Mouse (Mus musculus) hindbrain, embryonic 13.5 days (tissue): ENCODE data around the gene Hs3st5. TPM values are rescaled to one million over a fixed set of nuclear protein-coding genes. Genes with fewer than 3 reads are reported as not detected.
"Not testable (repeated sequence)": the region's sequence is repeated elsewhere in the genome, so short reads cannot be mapped to it uniquely, and the experiment has no call there.

Experiments used
- ATAC-seq: fragments of 200-750 bp; cut with Nextera tagmentation; 2 replicates; pipeline ENCODE4 v1.8.0; 2017; ENCODE audit warnings: moderate TSS enrichment; ENCODE audit not compliant: low FRiP score
- H3K27ac ChIP-seq: fragments of 300-500 bp; sonication (generic); 2 replicates; pipeline ENCODE4 v1.5.1; 2015; ENCODE audit warnings: inconsistent platforms, mild to moderate bottlenecking, moderate library complexity
- H3K27me3 ChIP-seq: fragments of 300-500 bp; sonication (generic); 2 replicates; pipeline ENCODE4 v1.6.1; 2015; ENCODE audit warnings: mild to moderate bottlenecking, inconsistent platforms
- H3K36me3 ChIP-seq: fragments of 300-500 bp; sonication (generic); 2 replicates; pipeline ENCODE4 v1.6.1; 2015; ENCODE audit warnings: mild to moderate bottlenecking, inconsistent platforms
- H3K4me1 ChIP-seq: fragments of 300-500 bp; sonication (generic); replicated peaks from 2 replicates; pipeline ENCODE4 v1.6.1; 2015; ENCODE audit warnings: inconsistent platforms
- H3K4me2 ChIP-seq: fragments of 300-500 bp; sonication (generic); 2 replicates; pipeline ENCODE4 v1.6.1; 2015; ENCODE audit warnings: inconsistent platforms, mild to moderate bottlenecking, moderate library complexity
- H3K4me3 ChIP-seq: fragments of 300-500 bp; sonication (generic); 2 replicates; pipeline ENCODE4 v1.5.1; 2015; ENCODE audit warnings: mild to moderate bottlenecking, inconsistent platforms
- H3K9ac ChIP-seq: fragments of 300-500 bp; sonication (generic); 2 replicates; pipeline ENCODE4 v1.6.1; 2015; ENCODE audit warnings: mild to moderate bottlenecking, inconsistent platforms
- H3K9me3 ChIP-seq: fragments of 300-500 bp; sonication (generic); 2 replicates; pipeline ENCODE4 v1.6.1; 2016; ENCODE audit warnings: inconsistent platforms
- WGBS: fragments of 180-500 bp; shearing (Covaris S2); methylation state at CpG from one replicate; pipeline ENCODE4 v1.1.7; 2015; 5-methylcytosine and 5-hydroxymethylcytosine counted together
- polyA plus RNA-seq: library from polyadenylated mRNA; unstranded; fragments of >200 nt; fragmentation: Nextera tagmentation; extraction: Ambion mirVana; gene quantifications from 2 replicates; pipeline ENCODE4 v1.2.1, GENCODE M21; 2015

Hs3st5 gene
- polyA plus RNA-seq, 1 experiment from 2014 or later = 24.4 TPM

- H3K27ac ChIP-seq = peak overlapping the region; percentile 27; the same call in 1 of the 2 replicates
- 44% methylated on average over 3 of the region's 3 CpGs for WGBS
- no peaks in the 10 kb centered on the region for H3K27me3 ChIP-seq
- peaks cover 12% of the 10 kb centered on the region; the same call in 1 of the 2 replicates for H3K4me1 ChIP-seq
- H3K9me3 ChIP-seq = no peaks in the 10 kb centered on the region
- H3K4me2 ChIP-seq = no peak overlapping the region
- H3K9ac ChIP-seq = no peak overlapping the region
- H3K4me3 ChIP-seq = no peak overlapping the region
- H3K36me3 ChIP-seq = no peaks in the 10 kb centered on the region
- ATAC-seq = 0 out of 2 replicates have a peak, but pooled peaks have one; percentile 59
Observed at GRCm38 (mm10) chr10:36572540-36572939, 65.9 kb downstream of the Hs3st5 start.

GRCm38 (mm10) chr10:36578375-36579145 lies 71.9 kb downstream of the Hs3st5 start:
- H3K4me2 ChIP-seq = no peak overlapping the region
- no peak overlapping the region for H3K9ac ChIP-seq
- no peak for ATAC-seq
- no peaks in the 10 kb centered on the region for H3K9me3 ChIP-seq
- no peaks in the 10 kb centered on the region for H3K4me1 ChIP-seq
- no peak overlapping the region for H3K4me3 ChIP-seq
- no peaks in the 10 kb centered on the region for H3K36me3 ChIP-seq
- no peak overlapping the region for H3K27ac ChIP-seq
- no peaks in the 10 kb centered on the region for H3K27me3 ChIP-seq
- 71% methylated on average over 4 of the region's 4 CpGs for WGBS

GRCm38 (mm10) chr10:36610400-36610799 lies 103.8 kb downstream of the Hs3st5 start:
- ATAC-seq = no peak
- Histone ChIP-seq H3K9me3 (no peaks in the 10 kb centered on the region), H3K9ac (no peak overlapping the region), H3K4me2 (no peak overlapping the region), H3K36me3 (no peaks in the 10 kb centered on the region), H3K27ac (no peak overlapping the region), H3K4me1 (peaks cover 4% of the 10 kb centered on the region; the same call in 1 of the 2 replicates), H3K4me3 (no peak overlapping the region), H3K27me3 (no peaks in the 10 kb centered on the region)
- WGBS = 91% methylated on average over 1 of the region's 1 CpGs

- H3K27ac ChIP-seq, H3K9ac ChIP-seq, H3K9me3 ChIP-seq, H3K36me3 ChIP-seq, H3K27me3 ChIP-seq, ATAC-seq, H3K4me1 ChIP-seq, H3K4me2 ChIP-seq, H3K4me3 ChIP-seq: not testable (repeated sequence)
- 41% methylated on average over 1 of the region's 1 CpGs for WGBS
Observed at GRCm38 (mm10) chr10:36611415-36611814, 104.8 kb downstream of the Hs3st5 start.

- Histone ChIP-seq H3K4me3 (no peak overlapping the region), H3K27ac (no peak overlapping the region), H3K27me3 (no peaks in the 10 kb centered on the region), H3K4me2 (no peak overlapping the region), H3K4me1 (no peaks in the 10 kb centered on the region), H3K9me3 (no peaks in the 10 kb centered on the region), H3K36me3 (no peaks in the 10 kb centered on the region), H3K9ac (no peak overlapping the region)
- 97% methylated on average over 1 of the region's 1 CpGs for WGBS
- no peak for ATAC-seq
Observed at GRCm38 (mm10) chr10:36623037-36623436, 116.4 kb downstream of the Hs3st5 start.

GRCm38 (mm10) chr10:36627952-36628351 lies 121.3 kb downstream of the Hs3st5 start:
- H3K27me3 ChIP-seq = no peaks in the 10 kb centered on the region
- H3K4me1 ChIP-seq = no peaks in the 10 kb centered on the region
- no peak overlapping the region for H3K4me3 ChIP-seq
- 88% methylated on average over 4 of the region's 4 CpGs for WGBS
- no peak overlapping the region for H3K4me2 ChIP-seq
- no peaks in the 10 kb centered on the region for H3K9me3 ChIP-seq
- H3K9ac ChIP-seq = no peak overlapping the region
- ATAC-seq = no peak
- no peak overlapping the region for H3K27ac ChIP-seq
- H3K36me3 ChIP-seq = no peaks in the 10 kb centered on the region

- H3K9ac ChIP-seq = no peak overlapping the region
- 77% methylated on average over 1 of the region's 1 CpGs for WGBS
- H3K27me3 ChIP-seq = no peaks in the 10 kb centered on the region
- no peak overlapping the region for H3K4me3 ChIP-seq
- H3K4me2 ChIP-seq = no peak overlapping the region
- no peaks in the 10 kb centered on the region for H3K36me3 ChIP-seq
- H3K4me1 ChIP-seq = no peaks in the 10 kb centered on the region
- H3K9me3 ChIP-seq = no peaks in the 10 kb centered on the region
- no peak overlapping the region for H3K27ac ChIP-seq
- ATAC-seq = no peak
Observed at GRCm38 (mm10) chr10:36631746-36632145, 125.1 kb downstream of the Hs3st5 start.

- Histone ChIP-seq H3K4me2 (no peak overlapping the region), H3K27ac (no peak overlapping the region), H3K9ac (no peak overlapping the region), H3K4me3 (no peak overlapping the region), H3K4me1 (no peaks in the 10 kb centered on the region), H3K9me3 (no peaks in the 10 kb centered on the region), H3K36me3 (no peaks in the 10 kb centered on the region), H3K27me3 (no peaks in the 10 kb centered on the region)
- no peak for ATAC-seq
- 80% methylated on average over 5 of the region's 5 CpGs for WGBS
Observed at GRCm38 (mm10) chr10:36650653-36651052, 144.0 kb downstream of the Hs3st5 start.

GRCm38 (mm10) chr10:36713974-36714373 lies 207.4 kb downstream of the Hs3st5 start:
- ATAC-seq = no peak
- Histone ChIP-seq H3K4me3 (no peak overlapping the region), H3K4me1 (no peaks in the 10 kb centered on the region), H3K9ac (no peak overlapping the region), H3K27ac (no peak overlapping the region), H3K9me3 (no peaks in the 10 kb centered on the region), H3K4me2 (no peak overlapping the region), H3K36me3 (no peaks in the 10 kb centered on the region), H3K27me3 (no peaks in the 10 kb centered on the region)
- WGBS = 76% methylated on average over 3 of the region's 3 CpGs

- H3K27ac ChIP-seq = no peak overlapping the region
- ATAC-seq = no peak
- no peaks in the 10 kb centered on the region for H3K9me3 ChIP-seq
- H3K36me3 ChIP-seq = no peaks in the 10 kb centered on the region
- 84% methylated on average over 3 of the region's 3 CpGs for WGBS
- no peak overlapping the region for H3K9ac ChIP-seq
- H3K4me2 ChIP-seq = no peak overlapping the region
- no peaks in the 10 kb centered on the region for H3K27me3 ChIP-seq
- H3K4me3 ChIP-seq = no peak overlapping the region
- peaks cover 10% of the 10 kb centered on the region for H3K4me1 ChIP-seq
Observed at GRCm38 (mm10) chr10:36726239-36726638, 219.6 kb downstream of the Hs3st5 start.

- H3K9ac ChIP-seq = no peak overlapping the region
- peak overlapping the region; percentile 1 for H3K27ac ChIP-seq
- H3K4me2 ChIP-seq = no peak overlapping the region
- H3K9me3 ChIP-seq = no peaks in the 10 kb centered on the region
- ATAC-seq = peak; percentile 54
- peaks cover 10% of the 10 kb centered on the region for H3K4me1 ChIP-seq
- 35% methylated on average over 13 of the region's 13 CpGs for WGBS
- no peaks in the 10 kb centered on the region for H3K27me3 ChIP-seq
- H3K36me3 ChIP-seq = no peaks in the 10 kb centered on the region
- no peak overlapping the region for H3K4me3 ChIP-seq
Observed at GRCm38 (mm10) chr10:36729361-36730098, 222.9 kb downstream of the Hs3st5 start.

GRCm38 (mm10) chr10:36739375-36739774 lies 232.8 kb downstream of the Hs3st5 start:
- Histone ChIP-seq H3K9ac (no peak overlapping the region), H3K4me1 (no peaks in the 10 kb centered on the region), H3K9me3 (no peaks in the 10 kb centered on the region), H3K27me3 (no peaks in the 10 kb centered on the region), H3K36me3 (no peaks in the 10 kb centered on the region), H3K4me3 (no peak overlapping the region), H3K4me2 (no peak overlapping the region), H3K27ac (no peak overlapping the region)
- no peak for ATAC-seq

- H3K9me3 ChIP-seq = no peaks in the 10 kb centered on the region
- no peak overlapping the region for H3K4me3 ChIP-seq
- H3K27ac ChIP-seq = no peak overlapping the region
- ATAC-seq = no peak
- H3K27me3 ChIP-seq = no peaks in the 10 kb centered on the region
- no peak overlapping the region for H3K9ac ChIP-seq
- no peaks in the 10 kb centered on the region for H3K36me3 ChIP-seq
- 90% methylated on average over 1 of the region's 1 CpGs for WGBS
- H3K4me1 ChIP-seq = peaks cover 11% of the 10 kb centered on the region
- no peak overlapping the region for H3K4me2 ChIP-seq
Observed at GRCm38 (mm10) chr10:36750021-36750420, 243.4 kb downstream of the Hs3st5 start.
